Mouse (Mus musculus) ES-Bruce4 (cell line): Measurements from ENCODE around the gene Shroom1. TPM values are rescaled to one million over a fixed set of nuclear protein-coding genes. Genes with fewer than 3 reads are reported as not detected.
A peak's percentile ranks its signal among the peaks of the same experiment; 100 is the strongest.

Source experiments
- H3K27ac ChIP-seq: 2 replicates; pipeline ENCODE4 v1.5.1; 2012; ENCODE audit warnings: low read length, inconsistent platforms; ENCODE audit not compliant: insufficient read depth
- H3K27me3 ChIP-seq: 2 replicates; pipeline ENCODE4 v1.6.1; 2012; ENCODE audit warnings: mild to moderate bottlenecking, low read length, inconsistent platforms; ENCODE audit not compliant: control insufficient read depth, poor library complexity, insufficient read depth, severe bottlenecking
- H3K36me3 ChIP-seq: 2 replicates; pipeline ENCODE4 v1.6.1; 2012; ENCODE audit warnings: inconsistent platforms, mild to moderate bottlenecking, low read length, moderate library complexity; ENCODE audit not compliant: control insufficient read depth, poor library complexity, insufficient read depth, severe bottlenecking
- H3K4me1 ChIP-seq: one replicate; pipeline ENCODE4 v1.8.1; 2011; ENCODE audit warnings: low read length; ENCODE audit not compliant: control insufficient read depth, insufficient read depth
- H3K4me3 ChIP-seq: 2 replicates; pipeline ENCODE4 v1.5.1; 2011; ENCODE audit warnings: low read depth, mild to moderate bottlenecking, low read length
- H3K9ac ChIP-seq: 2 replicates; pipeline ENCODE4 v1.6.1; 2012; ENCODE audit warnings: low read depth, mild to moderate bottlenecking, inconsistent platforms; ENCODE audit not compliant: poor library complexity, severe bottlenecking
- H3K9me3 ChIP-seq: replicated peaks from 2 replicates; pipeline ENCODE4 v1.6.1; 2012; ENCODE audit warnings: mild to moderate bottlenecking, low read length, inconsistent platforms; ENCODE audit not compliant: control insufficient read depth, poor library complexity, insufficient read depth, severe bottlenecking
- CTCF ChIP-seq: IDR thresholded peaks from one replicate; pipeline ENCODE4 v1.8.1; 2011; ENCODE audit warnings: low read depth, low read length
- EP300 ChIP-seq: IDR thresholded peaks from 2 replicates; pipeline ENCODE4 v1.6.1; 2011; ENCODE audit warnings: low read depth, low read length; ENCODE audit not compliant: insufficient read depth
- POLR2A ChIP-seq: IDR thresholded peaks from one replicate; pipeline ENCODE4 v1.8.1; 2011; ENCODE audit warnings: low read length; ENCODE audit not compliant: insufficient read depth
- polyA plus RNA-seq: library from polyadenylated mRNA; stranded (reverse); fragments of >200 nt; gene quantifications from 2 replicates; pipeline ENCODE4 v1.2.4, GENCODE M21; 2011; ENCODE audit warnings: low read depth; ENCODE audit not compliant: missing spikeins, insufficient read depth, insufficient read length

Gene Shroom1
- polyA plus RNA-seq, 1 experiment = 0.39 TPM

- peak overlapping the region; percentile 30 for H3K4me3 ChIP-seq
- H3K27me3 ChIP-seq = no peaks in the 10 kb centered on the region
- H3K9ac ChIP-seq = no peak overlapping the region
- no peaks in the 10 kb centered on the region for H3K4me1 ChIP-seq
- no peaks in the 10 kb centered on the region for H3K9me3 ChIP-seq
- TF ChIP-seq EP300 (no peak), POLR2A (no peak), CTCF (no peak)
- no peaks in the 10 kb centered on the region for H3K36me3 ChIP-seq
- no peak overlapping the region for H3K27ac ChIP-seq
These were observed 30.0 kb downstream of the Shroom1 start for GRCm38 (mm10) chr11:53486822-53487594.

- no peaks in the 10 kb centered on the region for H3K27me3 ChIP-seq
- no peak overlapping the region for H3K9ac ChIP-seq
- TF ChIP-seq POLR2A = no peak
- TF ChIP-seq EP300 = no peak
- TF ChIP-seq CTCF = peak; percentile 31
- H3K27ac ChIP-seq = no peak overlapping the region
- H3K4me1 ChIP-seq = no peaks in the 10 kb centered on the region
- H3K4me3 ChIP-seq = no peak overlapping the region
- H3K9me3 ChIP-seq = no peaks in the 10 kb centered on the region
- H3K36me3 ChIP-seq = no peaks in the 10 kb centered on the region
These were observed 32.0 kb downstream of the Shroom1 start for GRCm38 (mm10) chr11:53489007-53489406.

GRCm38 (mm10) chr11:53489421-53489820, 32.4 kb downstream of the Shroom1 start:
- Histone ChIP-seq H3K4me3 (no peak overlapping the region), H3K9ac (no peak overlapping the region), H3K9me3 (no peaks in the 10 kb centered on the region), H3K4me1 (no peaks in the 10 kb centered on the region), H3K27me3 (no peaks in the 10 kb centered on the region), H3K36me3 (no peaks in the 10 kb centered on the region), H3K27ac (no peak overlapping the region)
- no peak for TF ChIP-seq POLR2A
- TF ChIP-seq EP300 = no peak
- TF ChIP-seq CTCF = no peak

DNA sequence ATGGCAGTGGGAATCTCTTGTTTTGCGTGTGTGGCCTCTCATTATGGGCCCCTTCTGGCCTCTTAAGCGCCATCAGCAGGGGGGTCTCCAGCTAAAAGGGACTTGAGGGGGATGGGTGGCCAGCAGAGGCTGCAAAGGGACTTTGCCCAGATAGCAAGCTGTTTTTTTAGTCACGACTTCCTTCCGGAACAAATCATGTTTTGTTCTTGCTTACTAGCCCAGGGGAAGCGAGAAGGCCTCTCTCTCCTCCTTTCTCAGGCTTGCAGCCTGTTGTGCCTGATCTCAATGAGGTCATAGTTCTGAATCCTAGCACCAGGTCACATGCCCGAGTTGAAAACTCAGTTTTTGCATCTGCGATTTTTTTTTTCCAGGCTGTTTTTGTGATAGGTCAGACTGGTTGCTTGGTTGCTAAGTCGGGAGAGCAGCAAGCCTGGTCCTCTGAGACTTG, 35.0 kb downstream of the Shroom1 start:
- TF ChIP-seq POLR2A = no peak
- TF ChIP-seq EP300 = no peak
- TF ChIP-seq CTCF = no peak
- no peaks in the 10 kb centered on the region for H3K27me3 ChIP-seq
- no peak overlapping the region for H3K9ac ChIP-seq
- no peaks in the 10 kb centered on the region for H3K9me3 ChIP-seq
- no peaks in the 10 kb centered on the region for H3K36me3 ChIP-seq
- H3K4me3 ChIP-seq = no peak overlapping the region
- no peaks in the 10 kb centered on the region for H3K4me1 ChIP-seq
- no peak overlapping the region for H3K27ac ChIP-seq

DNA sequence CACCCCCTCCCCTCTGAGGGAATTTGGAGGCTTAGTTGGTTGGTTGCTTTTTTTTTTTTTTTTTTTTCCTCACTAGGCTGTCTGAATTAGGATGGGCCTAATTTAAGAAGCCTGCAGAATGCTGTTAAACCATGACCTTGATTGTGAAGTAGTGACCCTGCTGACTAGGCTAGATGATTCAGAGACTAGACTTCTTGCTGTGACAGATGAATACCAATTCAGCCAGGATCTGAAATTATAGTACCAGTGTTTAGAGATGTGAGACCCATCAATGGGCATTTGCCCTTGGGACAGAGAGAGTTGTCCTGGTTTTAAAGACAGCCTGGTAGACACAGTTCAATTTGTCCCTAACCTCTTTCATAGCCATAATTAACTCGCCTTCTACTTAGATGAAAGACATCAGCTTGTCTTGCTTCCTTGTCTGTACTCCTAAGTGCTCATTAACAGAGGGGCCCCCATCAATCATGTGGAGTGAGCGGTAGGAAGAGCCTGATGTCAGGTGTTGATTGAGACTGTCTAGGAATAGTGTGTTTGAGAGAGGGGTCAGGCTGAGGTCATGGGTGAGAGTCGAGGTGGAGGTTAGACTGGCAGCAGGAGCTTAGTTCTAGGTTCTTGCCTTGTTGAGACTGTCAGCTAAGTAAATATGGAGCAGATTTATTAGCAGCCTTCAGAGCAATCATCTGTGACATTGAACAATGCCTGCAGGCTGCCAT, 36.4 kb downstream of the Shroom1 start:
- Histone ChIP-seq H3K9me3 (no peaks in the 10 kb centered on the region), H3K27me3 (no peaks in the 10 kb centered on the region), H3K27ac (no peak overlapping the region), H3K9ac (no peak overlapping the region), H3K36me3 (no peaks in the 10 kb centered on the region), H3K4me1 (no peaks in the 10 kb centered on the region), H3K4me3 (no peak overlapping the region)
- TF ChIP-seq CTCF (no peak), POLR2A (no peak), EP300 (no peak)

GRCm38 (mm10) chr11:53495417-53495816, 38.4 kb downstream of the Shroom1 start:
- no peak overlapping the region for H3K27ac ChIP-seq
- no peaks in the 10 kb centered on the region for H3K27me3 ChIP-seq
- H3K9me3 ChIP-seq = no peaks in the 10 kb centered on the region
- H3K9ac ChIP-seq = no peak overlapping the region
- no peak for TF ChIP-seq CTCF
- no peak for TF ChIP-seq POLR2A
- no peak for TF ChIP-seq EP300
- no peaks in the 10 kb centered on the region for H3K36me3 ChIP-seq
- H3K4me3 ChIP-seq = no peak overlapping the region
- H3K4me1 ChIP-seq = no peaks in the 10 kb centered on the region
